Mouse (Mus musculus) kidney, adult 2 months (tissue): ENCODE data around the gene 1700001C19Rik.

Experiments used
- CTCF ChIP-seq: fragments of 200-500 bp; conservative IDR thresholded peaks from 2 replicates; pipeline ENCODE4 v1.5.1; 2011; ENCODE audit warnings: low read depth, mild to moderate bottlenecking, control low read depth, low read length, moderate library complexity, mixed read lengths; ENCODE audit not compliant: insufficient read depth, insufficient read length
- POLR2A ChIP-seq: fragments of 200-500 bp; IDR thresholded peaks from one replicate; pipeline ENCODE4 v1.6.1; 2011; ENCODE audit warnings: low read depth, low read length, control low read depth

DNA sequence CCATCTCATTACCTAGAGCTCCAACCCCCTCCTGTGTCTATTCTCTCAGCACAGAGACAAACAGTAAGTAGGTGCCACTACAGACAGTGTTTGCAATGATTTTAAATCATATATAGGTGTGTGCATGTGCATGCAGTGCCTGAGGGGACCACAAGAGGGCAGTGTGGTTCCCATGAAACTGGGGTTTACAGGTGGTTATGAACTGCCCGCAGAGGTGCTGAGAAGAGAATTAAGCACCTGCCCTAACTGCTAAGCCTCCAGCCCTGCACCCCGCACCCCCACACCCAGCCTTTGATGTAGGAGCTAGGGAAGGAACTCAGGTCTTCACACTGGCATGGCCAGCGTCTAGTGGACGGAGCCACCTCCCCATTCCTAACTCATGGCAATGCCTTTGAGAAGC is 50.5 kb downstream of the 1700001C19Rik start:
- peak; percentile 80 for TF ChIP-seq CTCF
- TF ChIP-seq POLR2A: no peak
